Mouse (Mus musculus) kidney, postnatal 0 days (tissue): ENCODE results near the gene Gm13289. TPM values are rescaled to one million over a fixed set of nuclear protein-coding genes. Genes with fewer than 3 reads are reported as not detected.
A peak's percentile ranks its signal among the peaks of the same experiment; 100 is the strongest.
"Not testable (repeated sequence)": the region's sequence is repeated elsewhere in the genome, so short reads cannot be mapped to it uniquely, and the experiment has no call there.

Experiments
- ATAC-seq: fragments of 200-750 bp; cut with Nextera tagmentation; replicated peaks from 2 replicates; pipeline ENCODE4 v1.8.0; 2017; ENCODE audit warnings: low read depth, moderate number of reproducible peaks, moderate TSS enrichment, moderate library complexity; ENCODE audit not compliant: low FRiP score
- DNase-seq: peaks from one replicate; pipeline ENCODE4 v3.0.0-alpha.2; 2016; ENCODE audit warnings: low spot score
- H3K27ac ChIP-seq: fragments of 300-500 bp; sonication (generic); 2 replicates; pipeline ENCODE4 v1.5.1; 2014; ENCODE audit warnings: mild to moderate bottlenecking
- H3K27me3 ChIP-seq: fragments of 300-500 bp; sonication (generic); 2 replicates; pipeline ENCODE4 v1.6.1; 2014; ENCODE audit warnings: low read length, mixed read lengths; ENCODE audit not compliant: insufficient read depth
- H3K36me3 ChIP-seq: fragments of 300-500 bp; sonication (generic); 2 replicates; pipeline ENCODE4 v1.6.1; 2014; ENCODE audit warnings: low read length, mixed read lengths; ENCODE audit not compliant: insufficient read depth
- H3K4me1 ChIP-seq: fragments of 300-500 bp; sonication (generic); replicated peaks from 2 replicates; pipeline ENCODE4 v1.6.1; 2014; ENCODE audit warnings: antibody characterized with exemption, low read length, mixed read lengths; ENCODE audit not compliant: insufficient read depth
- H3K4me2 ChIP-seq: fragments of 300-500 bp; sonication (generic); 2 replicates; pipeline ENCODE4 v1.6.1; 2014; ENCODE audit warnings: mild to moderate bottlenecking, low read length, moderate library complexity, mixed read lengths
- H3K4me3 ChIP-seq: fragments of 300-500 bp; sonication (generic); replicated peaks from 2 replicates; pipeline ENCODE4 v1.5.1; 2014; ENCODE audit warnings: low read depth, low read length
- H3K9ac ChIP-seq: fragments of 300-500 bp; sonication (generic); 2 replicates; pipeline ENCODE4 v1.6.1; 2014; ENCODE audit warnings: low read depth, low read length
- H3K9me3 ChIP-seq: fragments of 300-500 bp; sonication (generic); replicated peaks from 2 replicates; pipeline ENCODE4 v1.6.1; 2016; ENCODE audit warnings: low read length, inconsistent platforms, mixed read lengths
- CTCF ChIP-seq: IDR thresholded peaks from 2 replicates; pipeline ENCODE4 v1.5.1; 2016; ENCODE audit warnings: antibody characterized with exemption, low read depth, mild to moderate bottlenecking, moderate library complexity
- WGBS: fragments of 180-500 bp; shearing (Covaris S2); extraction: QIAGEN DNeasy Blood & Tissue Kit; methylation state at CpG from one replicate; pipeline ENCODE4 v1.1.7; 2014; 5-methylcytosine and 5-hydroxymethylcytosine counted together
- polyA plus RNA-seq: library from polyadenylated mRNA; unstranded; fragments of >200 nt; fragmentation: Nextera tagmentation; extraction: Ambion mirVana; gene quantifications from 2 replicates; pipeline ENCODE4 v1.2.1, GENCODE M21; 2015

Gm13289 gene
- polyA plus RNA-seq, 1 experiment from 2014 or later = not detected

DNA sequence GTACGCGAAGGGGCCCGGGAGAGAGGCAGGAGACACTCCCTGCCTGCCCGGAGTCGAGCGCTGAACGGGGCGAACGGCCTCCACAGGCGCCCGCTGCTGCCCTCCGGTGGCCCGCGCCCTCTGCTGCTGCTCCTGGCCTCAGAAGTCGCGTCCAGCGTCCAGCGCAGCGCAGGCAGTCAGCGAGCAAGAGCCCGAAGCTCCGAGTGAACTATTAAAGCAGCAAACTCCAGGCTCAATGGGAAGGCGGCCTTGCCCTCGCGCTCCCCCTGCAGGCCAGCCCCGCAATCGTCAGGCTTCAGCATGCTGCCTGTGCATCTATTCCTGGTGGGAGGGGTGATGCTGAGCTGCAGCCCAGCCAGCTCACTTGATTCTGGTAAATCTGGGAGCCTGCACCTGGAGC lies 8.7 kb downstream of the Gm13289 start, which contains the start of gene Gm13276:
Gm13276 (plus strand) TSS at position 301 of the 400 bp plus-strand sequence.
- not testable (repeated sequence) for H3K27ac ChIP-seq, H3K36me3 ChIP-seq, H3K9me3 ChIP-seq, ATAC-seq, DNase-seq, H3K4me1 ChIP-seq, H3K27me3 ChIP-seq, H3K9ac ChIP-seq, H3K4me2 ChIP-seq, H3K4me3 ChIP-seq
- WGBS = no CpG with 5 or more reads among the region's 27 CpGs

DNA sequence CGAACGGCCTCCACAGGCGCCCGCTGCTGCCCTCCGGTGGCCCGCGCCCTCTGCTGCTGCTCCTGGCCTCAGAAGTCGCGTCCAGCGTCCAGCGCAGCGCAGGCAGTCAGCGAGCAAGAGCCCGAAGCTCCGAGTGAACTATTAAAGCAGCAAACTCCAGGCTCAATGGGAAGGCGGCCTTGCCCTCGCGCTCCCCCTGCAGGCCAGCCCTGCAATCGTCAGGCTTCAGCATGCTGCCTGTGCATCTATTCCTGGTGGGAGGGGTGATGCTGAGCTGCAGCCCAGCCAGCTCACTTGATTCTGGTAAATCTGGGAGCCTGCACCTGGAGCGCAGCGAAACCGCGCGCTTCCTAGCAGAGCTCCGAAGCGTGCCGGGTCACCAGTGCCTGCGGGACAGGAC lies 11.7 kb downstream of the Gm13289 start, which contains the start of gene Gm13277:
Gm13277 (plus strand) TSS at position 231 of the 400 bp plus-strand sequence.
- WGBS = 0% methylated on average over 2 of the region's 28 CpGs
- not testable (repeated sequence) for ATAC-seq
- TF ChIP-seq CTCF = peak; percentile 58

DNA sequence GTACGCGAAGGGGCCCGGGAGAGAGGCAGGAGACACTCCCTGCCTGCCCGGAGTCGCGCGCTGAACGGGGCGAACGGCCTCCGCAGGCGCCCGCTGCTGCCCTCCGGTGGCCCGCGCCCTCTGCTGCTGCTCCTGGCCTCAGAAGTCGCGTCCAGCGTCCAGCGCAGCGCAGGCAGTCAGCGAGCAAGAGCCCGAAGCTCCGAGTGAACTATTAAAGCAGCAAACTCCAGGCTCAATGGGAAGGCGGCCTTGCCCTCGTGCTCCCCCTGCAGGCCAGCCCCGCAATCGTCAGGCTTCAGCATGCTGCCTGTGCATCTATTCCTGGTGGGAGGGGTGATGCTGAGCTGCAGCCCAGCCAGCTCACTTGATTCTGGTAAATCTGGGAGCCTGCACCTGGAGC lies 14.5 kb downstream of the Gm13289 start, which contains the start of gene Gm13278:
Gm13278 (plus strand) TSS at position 301 of the 400 bp plus-strand sequence.
- DNase-seq, ATAC-seq: not testable (repeated sequence)
- WGBS = no CpG with 5 or more reads among the region's 28 CpGs

More for the DNA sequence above, 11.7 kb downstream of the Gm13289 start, which contains the start of gene Gm13277:
- DNase-seq, H3K4me3 ChIP-seq, H3K9ac ChIP-seq, H3K36me3 ChIP-seq, H3K9me3 ChIP-seq, H3K4me1 ChIP-seq, H3K27ac ChIP-seq, H3K4me2 ChIP-seq, H3K27me3 ChIP-seq: not testable (repeated sequence)

DNA sequence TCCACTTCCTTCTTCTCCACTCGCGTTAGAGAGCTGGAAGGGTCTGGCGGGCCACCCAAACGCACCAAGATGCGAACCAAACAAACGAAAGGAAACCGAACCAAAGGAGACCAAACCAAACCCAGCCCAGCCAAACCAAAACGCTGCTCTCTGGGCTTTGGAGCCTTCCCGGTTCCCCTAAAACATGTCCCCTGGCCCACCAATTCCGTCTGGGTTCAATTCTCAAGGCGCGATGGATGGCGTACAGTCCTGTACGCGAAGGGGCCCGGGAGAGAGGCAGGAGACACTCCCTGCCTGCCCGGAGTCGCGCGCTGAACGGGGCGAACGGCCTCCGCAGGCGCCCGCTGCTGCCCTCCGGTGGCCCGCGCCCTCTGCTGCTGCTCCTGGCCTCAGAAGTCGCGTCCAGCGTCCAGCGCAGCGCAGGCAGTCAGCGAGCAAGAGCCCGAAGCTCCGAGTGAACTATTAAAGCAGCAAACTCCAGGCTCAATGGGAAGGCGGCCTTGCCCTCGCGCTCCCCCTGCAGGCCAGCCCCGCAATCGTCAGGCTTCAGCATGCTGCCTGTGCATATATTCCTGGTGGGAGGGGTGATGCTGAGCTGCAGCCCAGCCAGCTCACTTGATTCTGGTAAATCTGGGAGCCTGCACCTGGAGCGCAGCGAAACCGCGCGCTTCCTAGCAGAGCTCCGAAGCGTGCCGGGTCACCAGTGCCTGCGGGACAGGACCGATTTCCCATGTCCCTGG lies 17.4 kb downstream of the Gm13289 start, which contains the start of gene Gm13275:
Gm13275 (plus strand) TSS at position 552 of the 740 bp plus-strand sequence.
- not testable (repeated sequence) for H3K4me2 ChIP-seq, H3K27me3 ChIP-seq, ATAC-seq, H3K4me1 ChIP-seq, H3K4me3 ChIP-seq, DNase-seq, H3K9me3 ChIP-seq, H3K9ac ChIP-seq, H3K36me3 ChIP-seq, H3K27ac ChIP-seq
- TF ChIP-seq CTCF = peak; percentile 40; the same call in 1 of the 2 replicates
- WGBS = 0% methylated on average over 10 of the region's 52 CpGs

More for the DNA sequence above, 14.5 kb downstream of the Gm13289 start, which contains the start of gene Gm13278:
- not testable (repeated sequence) for H3K27ac ChIP-seq, H3K9me3 ChIP-seq, H3K27me3 ChIP-seq, H3K9ac ChIP-seq, H3K4me3 ChIP-seq, H3K4me1 ChIP-seq, H3K4me2 ChIP-seq, H3K36me3 ChIP-seq

DNA sequence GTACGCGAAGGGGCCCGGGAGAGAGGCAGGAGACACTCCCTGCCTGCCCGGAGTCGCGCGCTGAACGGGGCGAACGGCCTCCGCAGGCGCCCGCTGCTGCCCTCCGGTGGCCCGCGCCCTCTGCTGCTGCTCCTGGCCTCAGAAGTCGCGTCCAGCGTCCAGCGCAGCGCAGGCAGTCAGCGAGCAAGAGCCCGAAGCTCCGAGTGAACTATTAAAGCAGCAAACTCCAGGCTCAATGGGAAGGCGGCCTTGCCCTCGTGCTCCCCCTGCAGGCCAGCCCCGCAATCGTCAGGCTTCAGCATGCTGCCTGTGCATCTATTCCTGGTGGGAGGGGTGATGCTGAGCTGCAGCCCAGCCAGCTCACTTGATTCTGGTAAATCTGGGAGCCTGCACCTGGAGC lies 20.4 kb downstream of the Gm13289 start, which contains the start of gene Gm13279:
Gm13279 (plus strand) TSS at position 301 of the 400 bp plus-strand sequence.
- not testable (repeated sequence) for H3K4me1 ChIP-seq, H3K9me3 ChIP-seq, H3K36me3 ChIP-seq, H3K27me3 ChIP-seq, DNase-seq, ATAC-seq, H3K4me3 ChIP-seq, H3K4me2 ChIP-seq, H3K9ac ChIP-seq, H3K27ac ChIP-seq
- no CpG with 5 or more reads among the region's 28 CpGs for WGBS

DNA sequence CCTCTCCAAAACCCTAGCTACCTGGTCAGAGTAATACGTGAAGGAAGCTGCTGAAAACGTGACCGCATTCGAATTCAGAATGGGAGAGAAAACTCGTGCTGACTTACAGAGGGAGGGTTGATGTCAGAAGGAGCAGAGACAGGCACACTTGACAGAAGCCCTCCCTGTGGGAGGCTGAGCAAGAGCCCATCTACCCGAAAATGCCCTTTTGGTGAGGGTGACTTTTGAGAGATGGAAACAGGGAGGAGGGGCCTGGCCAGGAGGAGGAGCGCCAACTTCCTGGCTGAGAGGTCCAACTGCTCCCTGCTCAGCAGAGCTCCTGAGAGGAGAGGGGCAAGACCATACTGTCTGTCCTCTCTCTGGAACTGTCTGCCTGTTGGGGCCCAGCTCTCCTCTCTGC lies 22.6 kb downstream of the Gm13289 start, which contains the start of gene Gm13285:
Gm13285 (plus strand) TSS at position 301 of the 400 bp plus-strand sequence.
- H3K4me1 ChIP-seq, ATAC-seq, DNase-seq, H3K36me3 ChIP-seq, H3K9ac ChIP-seq, H3K27me3 ChIP-seq, H3K4me2 ChIP-seq, H3K9me3 ChIP-seq, H3K27ac ChIP-seq, H3K4me3 ChIP-seq: not testable (repeated sequence)
- 8% methylated on average over 5 of the region's 7 CpGs for WGBS

DNA sequence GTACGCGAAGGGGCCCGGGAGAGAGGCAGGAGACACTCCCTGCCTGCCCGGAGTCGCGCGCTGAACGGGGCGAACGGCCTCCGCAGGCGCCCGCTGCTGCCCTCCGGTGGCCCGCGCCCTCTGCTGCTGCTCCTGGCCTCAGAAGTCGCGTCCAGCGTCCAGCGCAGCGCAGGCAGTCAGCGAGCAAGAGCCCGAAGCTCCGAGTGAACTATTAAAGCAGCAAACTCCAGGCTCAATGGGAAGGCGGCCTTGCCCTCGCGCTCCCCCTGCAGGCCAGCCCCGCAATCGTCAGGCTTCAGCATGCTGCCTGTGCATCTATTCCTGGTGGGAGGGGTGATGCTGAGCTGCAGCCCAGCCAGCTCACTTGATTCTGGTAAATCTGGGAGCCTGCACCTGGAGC lies 26.2 kb downstream of the Gm13289 start, which contains the start of gene Gm13287:
Gm13287 (plus strand) TSS at position 301 of the 400 bp plus-strand sequence.
- not testable (repeated sequence) for H3K36me3 ChIP-seq, H3K4me3 ChIP-seq, H3K9ac ChIP-seq, DNase-seq, H3K4me2 ChIP-seq, H3K9me3 ChIP-seq, H3K27me3 ChIP-seq, H3K27ac ChIP-seq, ATAC-seq, H3K4me1 ChIP-seq
- no CpG with 5 or more reads among the region's 29 CpGs for WGBS

DNA sequence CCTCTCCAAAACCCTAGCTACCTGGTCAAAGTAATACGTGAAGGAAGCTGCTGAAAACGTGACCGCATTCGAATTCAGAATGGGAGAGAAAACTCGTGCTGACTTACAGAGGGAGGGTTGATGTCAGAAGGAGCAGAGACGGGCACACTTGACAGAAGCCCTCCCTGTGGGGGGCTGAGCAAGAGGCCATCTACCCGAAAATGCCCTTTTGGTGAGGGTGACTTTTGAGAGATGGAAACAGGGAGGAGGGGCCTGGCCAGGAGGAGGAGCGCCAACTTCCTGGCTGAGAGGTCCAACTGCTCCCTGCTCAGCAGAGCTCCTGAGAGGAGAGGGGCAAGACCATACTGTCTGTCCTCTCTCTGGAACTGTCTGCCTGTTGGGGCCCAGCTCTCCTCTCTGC lies 28.5 kb downstream of the Gm13289 start, which contains the start of gene Gm13288:
Gm13288 (plus strand) TSS at position 301 of the 400 bp plus-strand sequence.
- not testable (repeated sequence) for H3K4me2 ChIP-seq, H3K4me3 ChIP-seq

More for the DNA sequence above, 28.5 kb downstream of the Gm13289 start, which contains the start of gene Gm13288:
- no CpG with 5 or more reads among the region's 8 CpGs for WGBS
- ATAC-seq, H3K9me3 ChIP-seq, H3K27me3 ChIP-seq, H3K36me3 ChIP-seq, H3K27ac ChIP-seq, H3K9ac ChIP-seq, H3K4me1 ChIP-seq, DNase-seq: not testable (repeated sequence)
